Mouse (Mus musculus): ENCODE measurements at regions not wholly inside any gene's neighbourhood (a gene's known extent, or its start where the extent isn't known, plus 50 kb on each side); places are given as distances from the start of the nearest gene placed in this dataset.

DNA sequence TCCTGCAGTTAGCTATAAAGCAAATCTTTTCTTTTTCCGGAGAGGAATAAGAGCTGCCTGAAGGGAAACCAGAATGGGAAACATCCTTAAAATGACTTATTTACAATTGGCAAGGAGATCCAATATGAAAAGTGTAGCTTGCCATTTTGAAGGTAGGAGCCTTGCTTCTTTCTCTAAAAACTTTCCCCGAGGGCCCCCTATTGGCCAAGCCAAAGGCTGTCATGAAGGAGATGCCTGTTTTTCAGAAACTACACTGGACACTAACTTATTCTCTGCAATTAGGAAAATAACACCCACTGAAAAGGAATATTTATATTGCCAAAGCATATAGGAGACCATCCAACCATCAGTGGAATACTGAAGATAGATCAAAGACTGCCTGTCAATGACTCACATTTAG is 312.8 kb upstream of the Thrb start:
- Histone ChIP-seq H3K4me1 (ENCODE audit: control insufficient read depth, insufficient read depth, low read length) (no peaks in the 10 kb centered on the region), H3K27me3 (ENCODE audit: control insufficient read depth, insufficient read depth, low read length) (no peaks in the 10 kb centered on the region), H3K9me3 (ENCODE audit: control insufficient read depth, low read depth, low read length) (no peaks in the 10 kb centered on the region), H3K4me3 (ENCODE audit: low read depth, low read length) (no peak overlapping the region), H3K9ac (replicated peaks; ENCODE audit: low read depth, low read length) (no peak overlapping the region), H3K27ac (ENCODE audit: low read length) (no peak overlapping the region), H3K4me2 (replicated peaks; ENCODE audit: low read depth, low read length) (no peak overlapping the region), H3K36me3 (ENCODE audit: control insufficient read depth, insufficient read depth, low read length) (no peaks in the 10 kb centered on the region)
- 80% methylated on average over 2 of the region's 2 CpGs for WGBS
- no peak for ATAC-seq (ENCODE audit: insufficient number of reproducible peaks, insufficient read depth, low FRiP score, low read depth)

DNA sequence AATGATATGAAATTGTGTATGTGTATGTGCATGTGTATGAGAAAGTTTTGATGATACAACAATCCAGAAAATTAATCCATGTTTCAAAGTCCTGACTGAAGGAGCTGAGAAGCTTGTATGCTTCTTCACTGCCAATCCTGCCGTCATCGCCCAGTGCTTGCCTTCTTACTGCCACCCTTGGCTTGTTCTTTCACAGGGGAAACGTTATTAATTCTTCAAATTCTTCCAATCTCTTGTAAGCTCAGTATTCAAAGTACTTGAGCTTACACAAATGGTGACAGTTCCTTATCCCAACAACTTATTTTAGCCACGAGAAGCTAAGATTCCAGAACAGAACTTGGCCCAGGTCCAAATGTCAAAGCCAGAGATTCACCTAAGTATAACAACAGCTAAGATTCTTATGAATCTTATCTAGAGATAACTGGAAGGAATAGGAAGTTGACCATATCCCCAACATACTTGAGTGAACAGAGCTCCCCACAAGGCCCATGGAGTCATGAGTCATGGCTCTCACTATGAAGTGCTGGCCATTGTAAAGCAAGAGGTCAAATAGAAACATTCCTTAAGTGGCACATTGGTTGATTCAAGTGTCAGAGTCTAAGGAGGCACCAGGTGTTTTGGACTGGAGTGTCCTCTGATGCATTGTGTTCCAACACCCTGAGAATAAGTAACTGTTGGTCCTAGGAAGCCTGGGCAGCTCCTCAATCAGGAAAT is 307.6 kb upstream of the Thrb start:
- H3K36me3 ChIP-seq (ENCODE audit: control insufficient read depth, insufficient read depth, low read length) = no peaks in the 10 kb centered on the region
- H3K4me3 ChIP-seq (ENCODE audit: low read depth, low read length) = no peak overlapping the region
- WGBS = 67% methylated on average over 4 of the region's 4 CpGs
- no peak overlapping the region for H3K27ac ChIP-seq (ENCODE audit: low read length)
- H3K4me1 ChIP-seq (ENCODE audit: control insufficient read depth, insufficient read depth, low read length) = no peaks in the 10 kb centered on the region
- H3K9ac ChIP-seq (replicated peaks; ENCODE audit: low read depth, low read length) = no peak overlapping the region
- no peaks in the 10 kb centered on the region for H3K27me3 ChIP-seq (ENCODE audit: control insufficient read depth, insufficient read depth, low read length)
- no peak for ATAC-seq (ENCODE audit: insufficient number of reproducible peaks, insufficient read depth, low FRiP score, low read depth)
- H3K9me3 ChIP-seq (ENCODE audit: control insufficient read depth, low read depth, low read length) = no peaks in the 10 kb centered on the region
- no peak overlapping the region for H3K4me2 ChIP-seq (replicated peaks; ENCODE audit: low read depth, low read length)

GRCm38 (mm10) chr14:17361910-17362309 is 298.2 kb upstream of the Thrb start:
- no peak overlapping the region for H3K4me2 ChIP-seq (replicated peaks; ENCODE audit: low read depth, low read length)
- no peak overlapping the region for H3K4me3 ChIP-seq (ENCODE audit: low read depth, low read length)

GRCm38 (mm10) chr14:17402751-17403479 is 257.1 kb upstream of the Thrb start:
- H3K4me3 ChIP-seq (ENCODE audit: low read depth, low read length) = no peak overlapping the region
- H3K36me3 ChIP-seq (ENCODE audit: control insufficient read depth, insufficient read depth, low read length) = no peaks in the 10 kb centered on the region
- no peak overlapping the region for H3K9ac ChIP-seq (replicated peaks; ENCODE audit: low read depth, low read length)
- H3K4me1 ChIP-seq (ENCODE audit: control insufficient read depth, insufficient read depth, low read length) = no peaks in the 10 kb centered on the region
- peak; percentile 84; the same call in 1 of the 2 replicates for ATAC-seq (ENCODE audit: insufficient number of reproducible peaks, insufficient read depth, low FRiP score, low read depth)
- no peak overlapping the region for H3K4me2 ChIP-seq (replicated peaks; ENCODE audit: low read depth, low read length)
- WGBS = 41% methylated on average over 7 of the region's 7 CpGs
- H3K27me3 ChIP-seq (ENCODE audit: control insufficient read depth, insufficient read depth, low read length) = no peaks in the 10 kb centered on the region
- no peaks in the 10 kb centered on the region for H3K9me3 ChIP-seq (ENCODE audit: control insufficient read depth, low read depth, low read length)
- no peak overlapping the region for H3K27ac ChIP-seq (ENCODE audit: low read length)

More at GRCm38 (mm10) chr14:17361910-17362309, 298.2 kb upstream of the Thrb start:
- Histone ChIP-seq H3K9ac (replicated peaks; ENCODE audit: low read depth, low read length) (no peak overlapping the region), H3K9me3 (ENCODE audit: control insufficient read depth, low read depth, low read length) (no peaks in the 10 kb centered on the region), H3K27ac (ENCODE audit: low read length) (no peak overlapping the region), H3K27me3 (ENCODE audit: control insufficient read depth, insufficient read depth, low read length) (no peaks in the 10 kb centered on the region), H3K4me1 (ENCODE audit: control insufficient read depth, insufficient read depth, low read length) (no peaks in the 10 kb centered on the region), H3K36me3 (ENCODE audit: control insufficient read depth, insufficient read depth, low read length) (no peaks in the 10 kb centered on the region)
- no peak for ATAC-seq (ENCODE audit: insufficient number of reproducible peaks, insufficient read depth, low FRiP score, low read depth)

- H3K9me3 ChIP-seq (ENCODE audit: control insufficient read depth, low read depth, low read length) = no peaks in the 10 kb centered on the region
- H3K36me3 ChIP-seq (ENCODE audit: control insufficient read depth, insufficient read depth, low read length) = no peaks in the 10 kb centered on the region
- no peak overlapping the region for H3K9ac ChIP-seq (replicated peaks; ENCODE audit: low read depth, low read length)
- no peak overlapping the region for H3K4me3 ChIP-seq (ENCODE audit: low read depth, low read length)
- H3K27me3 ChIP-seq (ENCODE audit: control insufficient read depth, insufficient read depth, low read length) = no peaks in the 10 kb centered on the region
- 0 out of 2 replicates have a peak, but pooled peaks cover 2% of the 10 kb centered on the region for H3K4me1 ChIP-seq (ENCODE audit: control insufficient read depth, insufficient read depth, low read length)
- no peak overlapping the region for H3K27ac ChIP-seq (ENCODE audit: low read length)
- 76% methylated on average over 2 of the region's 2 CpGs for WGBS
- H3K4me2 ChIP-seq (replicated peaks; ENCODE audit: low read depth, low read length) = no peak overlapping the region
- no peak for ATAC-seq (ENCODE audit: insufficient number of reproducible peaks, insufficient read depth, low FRiP score, low read depth)
These were observed 254.3 kb upstream of the Thrb start for GRCm38 (mm10) chr14:17405551-17406336.

DNA sequence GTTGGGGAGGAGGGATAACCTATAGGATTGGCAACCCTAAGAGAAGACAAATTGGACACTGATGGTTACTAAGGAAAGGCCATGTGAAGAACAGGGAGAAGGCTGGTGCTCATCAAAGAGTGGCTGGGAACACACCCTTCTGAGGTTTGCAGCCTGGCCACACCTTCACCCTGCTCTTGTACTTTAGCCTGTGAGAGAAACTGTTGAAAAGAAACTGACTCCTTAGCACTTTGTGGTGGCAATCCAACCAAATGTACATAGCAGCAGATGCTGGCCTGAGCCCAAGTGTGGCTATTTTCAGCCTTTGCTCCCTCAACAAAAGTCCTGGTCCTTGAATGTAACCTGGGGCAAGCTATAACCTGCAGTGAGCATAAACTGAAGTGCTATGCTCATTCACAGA is 253.2 kb upstream of the Thrb start:
- no peak for ATAC-seq (ENCODE audit: insufficient number of reproducible peaks, insufficient read depth, low FRiP score, low read depth)
- Histone ChIP-seq H3K27me3 (ENCODE audit: control insufficient read depth, insufficient read depth, low read length) (no peaks in the 10 kb centered on the region), H3K4me2 (replicated peaks; ENCODE audit: low read depth, low read length) (no peak overlapping the region), H3K4me1 (ENCODE audit: control insufficient read depth, insufficient read depth, low read length) (0 out of 2 replicates have a peak, but pooled peaks cover 6% of the 10 kb centered on the region), H3K36me3 (ENCODE audit: control insufficient read depth, insufficient read depth, low read length) (no peaks in the 10 kb centered on the region), H3K9me3 (ENCODE audit: control insufficient read depth, low read depth, low read length) (no peaks in the 10 kb centered on the region), H3K9ac (replicated peaks; ENCODE audit: low read depth, low read length) (no peak overlapping the region), H3K27ac (ENCODE audit: low read length) (no peak overlapping the region), H3K4me3 (ENCODE audit: low read depth, low read length) (no peak overlapping the region)

DNA sequence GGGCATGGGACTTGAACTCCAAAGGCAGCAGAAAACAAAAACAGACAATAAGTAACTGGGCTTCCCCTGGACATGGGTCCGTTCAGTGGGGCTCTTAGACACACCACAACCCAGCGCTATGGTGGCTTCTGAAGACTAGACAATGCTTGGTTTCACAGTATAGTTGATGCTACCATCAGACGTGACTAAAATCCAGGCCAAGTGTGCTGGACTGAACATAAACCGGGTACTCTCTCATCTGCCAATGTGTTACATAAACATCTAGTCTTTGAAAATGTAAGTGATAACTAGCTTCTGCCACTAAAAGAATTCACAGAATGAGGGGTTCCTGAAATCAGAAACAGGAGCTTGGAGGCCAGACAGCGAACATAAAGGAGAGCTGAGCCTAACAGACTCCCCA is 251.7 kb upstream of the Thrb start:
- Histone ChIP-seq H3K27me3 (ENCODE audit: control insufficient read depth, insufficient read depth, low read length) (no peaks in the 10 kb centered on the region), H3K4me1 (ENCODE audit: control insufficient read depth, insufficient read depth, low read length) (0 out of 2 replicates have a peak, but pooled peaks cover 6% of the 10 kb centered on the region), H3K9me3 (ENCODE audit: control insufficient read depth, low read depth, low read length) (no peaks in the 10 kb centered on the region), H3K27ac (ENCODE audit: low read length) (no peak overlapping the region), H3K4me2 (replicated peaks; ENCODE audit: low read depth, low read length) (no peak overlapping the region), H3K9ac (replicated peaks; ENCODE audit: low read depth, low read length) (no peak overlapping the region), H3K4me3 (ENCODE audit: low read depth, low read length) (no peak overlapping the region), H3K36me3 (ENCODE audit: control insufficient read depth, insufficient read depth, low read length) (no peaks in the 10 kb centered on the region)
- 57% methylated on average over 5 of the region's 5 CpGs for WGBS
- no peak for ATAC-seq (ENCODE audit: insufficient number of reproducible peaks, insufficient read depth, low FRiP score, low read depth)

DNA sequence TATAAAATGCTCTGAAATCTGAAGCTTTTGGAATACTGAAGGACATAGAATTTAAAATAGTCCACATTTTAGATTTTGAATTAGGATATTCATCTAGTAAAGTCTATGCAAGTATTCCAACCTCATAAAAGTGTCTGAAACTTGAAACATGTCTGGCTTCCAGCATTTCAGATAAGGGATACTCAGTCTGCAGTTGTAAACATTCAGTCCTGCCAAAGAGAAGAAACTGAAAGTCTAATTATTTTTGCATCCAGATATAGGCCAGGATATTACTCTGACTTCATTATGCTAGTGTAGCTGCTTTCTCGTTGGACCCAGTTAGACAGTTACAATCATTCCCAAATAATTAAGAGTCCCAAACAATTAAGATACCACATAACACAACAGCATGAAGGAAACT is 251.2 kb upstream of the Thrb start:
- ATAC-seq (ENCODE audit: insufficient number of reproducible peaks, insufficient read depth, low FRiP score, low read depth) = no peak
- H3K9ac ChIP-seq (replicated peaks; ENCODE audit: low read depth, low read length) = no peak overlapping the region
- H3K4me2 ChIP-seq (replicated peaks; ENCODE audit: low read depth, low read length) = no peak overlapping the region
- 58% methylated on average over 1 of the region's 1 CpGs for WGBS
- H3K4me3 ChIP-seq (ENCODE audit: low read depth, low read length) = no peak overlapping the region
- no peaks in the 10 kb centered on the region for H3K36me3 ChIP-seq (ENCODE audit: control insufficient read depth, insufficient read depth, low read length)
- no peaks in the 10 kb centered on the region for H3K27me3 ChIP-seq (ENCODE audit: control insufficient read depth, insufficient read depth, low read length)
- 0 out of 2 replicates have a peak, but pooled peaks cover 6% of the 10 kb centered on the region for H3K4me1 ChIP-seq (ENCODE audit: control insufficient read depth, insufficient read depth, low read length)
- no peak overlapping the region for H3K27ac ChIP-seq (ENCODE audit: low read length)
- no peaks in the 10 kb centered on the region for H3K9me3 ChIP-seq (ENCODE audit: control insufficient read depth, low read depth, low read length)
